Mouse (Mus musculus): ENCODE results near the gene Cryzl2. TPM values are rescaled to one million over a fixed set of nuclear protein-coding genes. Genes with fewer than 3 reads are reported as not detected.

Cryzl2 gene
- polyA plus RNA-seq, 2 experiments = 6.5 to 8.1 TPM

GRCm38 (mm10) chr1:157434404-157434803 is 24.0 kb upstream of the Cryzl2 start:
- 53% methylated on average over 4 of the region's 4 CpGs for WGBS (ENCODE audit: insufficient replicate concordance)

GRCm38 (mm10) chr1:157435926-157436325 is 22.5 kb upstream of the Cryzl2 start:
- no peaks in the 10 kb centered on the region for H3K27me3 ChIP-seq (ENCODE audit: control insufficient read depth, insufficient read depth, low read length)
- no peak for DNase-seq (ENCODE audit: low read depth in 3 of 3, low spot score in 3 of 3)

More at GRCm38 (mm10) chr1:157434404-157434803, 24.0 kb upstream of the Cryzl2 start:
- DNase-seq (ENCODE audit: low read depth in 3 of 3, low spot score in 3 of 3) (no peak), ATAC-seq (ENCODE audit: insufficient read depth) (no peak)
- Histone ChIP-seq H3K4me1 (replicated peaks; ENCODE audit: control insufficient read depth in 2 of 2, insufficient read depth in 2 of 2, low read length in 1 of 2) (no peaks in the 10 kb centered on the region), H3K27ac (no peak overlapping the region), H3K36me3 (replicated peaks; ENCODE audit: control insufficient read depth, insufficient read depth, low read depth) (no peaks in the 10 kb centered on the region), H3K27me3 (ENCODE audit: control insufficient read depth, insufficient read depth, low read length) (no peaks in the 10 kb centered on the region), H3K9me3 (ENCODE audit: control insufficient read depth, low read length) (no peaks in the 10 kb centered on the region), H3K4me3 (ENCODE audit: insufficient read depth in 1 of 2, low read depth in 2 of 2, low read length in 2 of 2) (no peak overlapping the region), H3K9ac (replicated peaks) (no peak overlapping the region), H3K4me2 (ENCODE audit: low read depth) (no peak overlapping the region)
- no peak for TF ChIP-seq CTCF (IDR thresholded peaks at IDR 0.05; ENCODE audit: low read depth)
- TF ChIP-seq EP300 (IDR thresholded peaks at IDR 0.05; ENCODE audit: low read depth) = no peak

GRCm38 (mm10) chr1:157438290-157438689 is 20.1 kb upstream of the Cryzl2 start:
- Histone ChIP-seq H3K27ac (no peak overlapping the region), H3K27me3 (ENCODE audit: control insufficient read depth, insufficient read depth, low read length) (no peaks in the 10 kb centered on the region), H3K9me3 (ENCODE audit: control insufficient read depth, low read length) (no peaks in the 10 kb centered on the region), H3K4me2 (ENCODE audit: low read depth) (no peak overlapping the region), H3K4me1 (replicated peaks; ENCODE audit: control insufficient read depth in 2 of 2, insufficient read depth in 2 of 2, low read length in 1 of 2) (0 out of 4 replicates have a peak, but pooled peaks cover 0 to 2% of the 10 kb centered on the region in 2 experiments), H3K36me3 (replicated peaks; ENCODE audit: control insufficient read depth, insufficient read depth, low read depth) (no peaks in the 10 kb centered on the region), H3K4me3 (ENCODE audit: insufficient read depth in 1 of 2, low read depth in 2 of 2, low read length in 2 of 2) (no peak overlapping the region), H3K9ac (replicated peaks) (no peak overlapping the region)
- DNase-seq (ENCODE audit: low read depth in 3 of 3, low spot score in 3 of 3) = no peak
- TF ChIP-seq CTCF (IDR thresholded peaks at IDR 0.05; ENCODE audit: low read depth) (no peak), EP300 (IDR thresholded peaks at IDR 0.05; ENCODE audit: low read depth) (no peak)
- no peak for ATAC-seq (ENCODE audit: insufficient read depth)
- 69% methylated on average over 2 of the region's 2 CpGs for WGBS (ENCODE audit: insufficient replicate concordance)

More at GRCm38 (mm10) chr1:157435926-157436325, 22.5 kb upstream of the Cryzl2 start:
- H3K9ac ChIP-seq (replicated peaks) = no peak overlapping the region
- H3K4me1 ChIP-seq (replicated peaks; ENCODE audit: control insufficient read depth in 2 of 2, insufficient read depth in 2 of 2, low read length in 1 of 2) = no peaks in the 10 kb centered on the region
- no peak overlapping the region for H3K4me3 ChIP-seq (ENCODE audit: insufficient read depth in 1 of 2, low read depth in 2 of 2, low read length in 2 of 2)
- TF ChIP-seq EP300 (IDR thresholded peaks at IDR 0.05; ENCODE audit: low read depth) = no peak
- TF ChIP-seq CTCF (IDR thresholded peaks at IDR 0.05; ENCODE audit: low read depth) = no peak
- no peaks in the 10 kb centered on the region for H3K9me3 ChIP-seq (ENCODE audit: control insufficient read depth, low read length)
- H3K4me2 ChIP-seq (ENCODE audit: low read depth) = no peak overlapping the region
- H3K27ac ChIP-seq = no peak overlapping the region
- H3K36me3 ChIP-seq (replicated peaks; ENCODE audit: control insufficient read depth, insufficient read depth, low read depth) = no peaks in the 10 kb centered on the region
- 37% methylated on average over 6 of the region's 6 CpGs for WGBS (ENCODE audit: insufficient replicate concordance)
- no peak for ATAC-seq (ENCODE audit: insufficient read depth)

GRCm38 (mm10) chr1:157439101-157439500 is 19.3 kb upstream of the Cryzl2 start:
- ATAC-seq (ENCODE audit: insufficient read depth) = no peak
- whole genome bisulfite sequencing (ENCODE audit: insufficient replicate concordance) = 61% methylated on average over 4 of the region's 4 CpGs
- H3K4me1 ChIP-seq (replicated peaks; ENCODE audit: control insufficient read depth in 2 of 2, insufficient read depth in 2 of 2, low read length in 1 of 2) = peaks cover 0 to 4% of the 10 kb centered on the region in 2 experiments; a peak in 2 of 4 replicates
- H3K9me3 ChIP-seq (ENCODE audit: control insufficient read depth, low read length) = no peaks in the 10 kb centered on the region
- no peak overlapping the region for H3K9ac ChIP-seq (replicated peaks)
- no peak overlapping the region for H3K27ac ChIP-seq
- no peak for DNase-seq (ENCODE audit: low read depth in 3 of 3, low spot score in 3 of 3)
- H3K27me3 ChIP-seq (ENCODE audit: control insufficient read depth, insufficient read depth, low read length) = no peaks in the 10 kb centered on the region
- TF ChIP-seq EP300 (IDR thresholded peaks at IDR 0.05; ENCODE audit: low read depth) (no peak), CTCF (IDR thresholded peaks at IDR 0.05; ENCODE audit: low read depth) (no peak)
- H3K36me3 ChIP-seq (replicated peaks; ENCODE audit: control insufficient read depth, insufficient read depth, low read depth) = no peaks in the 10 kb centered on the region
- H3K4me2 ChIP-seq (ENCODE audit: low read depth) = no peak overlapping the region
- H3K4me3 ChIP-seq (ENCODE audit: insufficient read depth in 1 of 2, low read depth in 2 of 2, low read length in 2 of 2) = no peak overlapping the region

GRCm38 (mm10) chr1:157439973-157440641 is 18.3 kb upstream of the Cryzl2 start:
- ATAC-seq (ENCODE audit: insufficient read depth) (no peak), DNase-seq (ENCODE audit: low read depth in 3 of 3, low spot score in 3 of 3) (no peak)
- Histone ChIP-seq H3K9ac (replicated peaks) (no peak overlapping the region), H3K9me3 (ENCODE audit: control insufficient read depth, low read length) (no peaks in the 10 kb centered on the region), H3K4me2 (ENCODE audit: low read depth) (no peak overlapping the region), H3K36me3 (replicated peaks; ENCODE audit: control insufficient read depth, insufficient read depth, low read depth) (no peaks in the 10 kb centered on the region), H3K4me3 (ENCODE audit: insufficient read depth in 1 of 2, low read depth in 2 of 2, low read length in 2 of 2) (no peak overlapping the region), H3K27me3 (ENCODE audit: control insufficient read depth, insufficient read depth, low read length) (no peaks in the 10 kb centered on the region), H3K27ac (no peak overlapping the region), H3K4me1 (replicated peaks; ENCODE audit: control insufficient read depth in 2 of 2, insufficient read depth in 2 of 2, low read length in 1 of 2) (peaks cover 0 to 6% of the 10 kb centered on the region in 2 experiments; a peak in 2 of 4 replicates)
- WGBS (ENCODE audit: insufficient replicate concordance) = 31% methylated on average over 14 of the region's 14 CpGs
- TF ChIP-seq CTCF (IDR thresholded peaks at IDR 0.05; ENCODE audit: low read depth) (no peak), EP300 (IDR thresholded peaks at IDR 0.05; ENCODE audit: low read depth) (no peak)
